Mouse (Mus musculus) myocyte (in vitro differentiated cells): ENCODE results near the gene Amy1.

Experiments used
- POLR2A ChIP-seq: IDR thresholded peaks from one replicate; pipeline ENCODE4 v1.6.1; 2011; ENCODE audit warnings: low read depth, mild to moderate bottlenecking, control low read depth, moderate library complexity; ENCODE audit not compliant: insufficient read length
- TCF12 ChIP-seq: IDR thresholded peaks from one replicate; pipeline ENCODE4 v1.6.1; 2011; ENCODE audit warnings: mild to moderate bottlenecking, control low read depth; ENCODE audit not compliant: poor library complexity, insufficient read depth, severe bottlenecking
- USF1 ChIP-seq: IDR thresholded peaks from one replicate; pipeline ENCODE4 v1.6.1; 2011; ENCODE audit warnings: low read depth, mild to moderate bottlenecking, control low read depth, moderate library complexity

GRCm38 (mm10) chr3:113654335-113654734 is 47.8 kb upstream of the Amy1 start:
- TF ChIP-seq USF1 (no peak), POLR2A (no peak), TCF12 (no peak)
